Mouse (Mus musculus) yolk sac, embryonic 10.5 days (tissue): ENCODE results near the gene Mllt11.

Source experiments
- DNase-seq: peaks from one replicate; pipeline ENCODE4 v3.0.0-alpha.2; 2017; ENCODE audit warnings: low spot score

Mllt11 gene

GRCm38 (mm10) chr3:95243086-95243485, 11.1 kb upstream of the Mllt11 start:
- no peak for DNase-seq

- no peak for DNase-seq
Measured at GRCm38 (mm10) chr3:95241498-95241897, 9.5 kb upstream of the Mllt11 start, which contains the start of gene Gm128. Gm128 (minus strand) TSS chr3:95241598.

- no peak for DNase-seq
Measured at GRCm38 (mm10) chr3:95240900-95241299, 8.9 kb upstream of the Mllt11 start.

- no peak for DNase-seq
Measured at GRCm38 (mm10) chr3:95239971-95240370, 8.0 kb upstream of the Mllt11 start.

- DNase-seq = no peak
Measured at GRCm38 (mm10) chr3:95239022-95239421, 7.1 kb upstream of the Mllt11 start.

GRCm38 (mm10) chr3:95237541-95238099, 5.6 kb upstream of the Mllt11 start:
- no peak for DNase-seq

GRCm38 (mm10) chr3:95235386-95236301, 3.7 kb upstream of the Mllt11 start:
- no peak for DNase-seq

GRCm38 (mm10) chr3:95233303-95233980, 1.5 kb upstream of the Mllt11 start:
- no peak for DNase-seq

GRCm38 (mm10) chr3:95232771-95233170, 800 bp upstream of the Mllt11 start:
- DNase-seq = peak; percentile 52

- no peak for DNase-seq
Measured at GRCm38 (mm10) chr3:95230495-95231297, 1.3 kb downstream of the Mllt11 start.

- DNase-seq = peak; percentile 66
Measured at GRCm38 (mm10) chr3:95229781-95230494, 2.0 kb downstream of the Mllt11 start.

- peak; percentile 45 for DNase-seq
Measured at GRCm38 (mm10) chr3:95228894-95229780, 2.8 kb downstream of the Mllt11 start.

- peak; percentile 89 for DNase-seq
Measured at GRCm38 (mm10) chr3:95228148-95228893, 3.6 kb downstream of the Mllt11 start, which contains the start of gene Cdc42se1. Cdc42se1 (plus strand) TSS chr3:95228732.

GRCm38 (mm10) chr3:95227214-95227613, 4.8 kb downstream of the Mllt11 start:
- no peak for DNase-seq

GRCm38 (mm10) chr3:95224295-95224694, 7.7 kb downstream of the Mllt11 start:
- peak; percentile 69 for DNase-seq

- no peak for DNase-seq
Measured at GRCm38 (mm10) chr3:95223041-95223440, 8.9 kb downstream of the Mllt11 start.

- DNase-seq = peak; percentile 64
Measured at GRCm38 (mm10) chr3:95218466-95219137, 13.4 kb downstream of the Mllt11 start.

GRCm38 (mm10) chr3:95217255-95218134, 14.5 kb downstream of the Mllt11 start, which contains the start of gene Gabpb2:
Gabpb2 (minus strand) TSS chr3:95217916.
- peak; percentile 95 for DNase-seq
